Mouse (Mus musculus) liver, embryonic 11.5 days (tissue): ENCODE results near the gene Uqcrq. TPM values are rescaled to one million over a fixed set of nuclear protein-coding genes. Genes with fewer than 3 reads are reported as not detected.

ENCODE experiments used
- ATAC-seq: fragments of 200-750 bp; cut with Nextera tagmentation; replicated peaks from 2 replicates; pipeline ENCODE4 v1.8.0; 2017; ENCODE audit warnings: moderate number of reproducible peaks, mild to moderate bottlenecking, moderate TSS enrichment, moderate library complexity; ENCODE audit not compliant: low FRiP score
- DNase-seq: peaks from one replicate; pipeline ENCODE4 v3.0.0-alpha.2; 2017; ENCODE audit warnings: low spot score
- H3K27ac ChIP-seq: fragments of 300-500 bp; sonication (generic); 2 replicates; pipeline ENCODE4 v1.5.1; 2014; ENCODE audit warnings: mild to moderate bottlenecking, low read depth, low read length, control low read depth
- H3K27me3 ChIP-seq: fragments of 300-500 bp; sonication (generic); replicated peaks from 2 replicates; pipeline ENCODE4 v1.6.1; 2014; ENCODE audit warnings: low read length, mixed read lengths; ENCODE audit not compliant: control insufficient read depth, insufficient read depth
- H3K36me3 ChIP-seq: fragments of 300-500 bp; sonication (generic); 2 replicates; pipeline ENCODE4 v1.6.1; 2014; ENCODE audit warnings: mild to moderate bottlenecking, low read length, moderate library complexity, mixed read lengths; ENCODE audit not compliant: control insufficient read depth, insufficient read depth
- H3K4me1 ChIP-seq: fragments of 300-500 bp; sonication (generic); replicated peaks from 2 replicates; pipeline ENCODE4 v1.6.1; 2014; ENCODE audit warnings: low read length, mixed read lengths; ENCODE audit not compliant: control insufficient read depth, insufficient read depth
- H3K4me2 ChIP-seq: fragments of 300-500 bp; sonication (generic); 2 replicates; pipeline ENCODE4 v1.6.1; 2014; ENCODE audit warnings: mild to moderate bottlenecking, control low read depth, moderate library complexity
- H3K4me3 ChIP-seq: fragments of 300-500 bp; sonication (generic); 2 replicates; pipeline ENCODE4 v1.5.1; 2014; ENCODE audit warnings: low read depth, low read length, control low read depth
- H3K9ac ChIP-seq: fragments of 300-500 bp; sonication (generic); 2 replicates; pipeline ENCODE4 v1.6.1; 2014; ENCODE audit warnings: low read depth, low read length, control low read depth
- H3K9me3 ChIP-seq: fragments of 300-500 bp; sonication (generic); 2 replicates; pipeline ENCODE4 v1.6.1; 2016; ENCODE audit warnings: low read length, inconsistent platforms, mixed read lengths; ENCODE audit not compliant: control insufficient read depth
- WGBS: fragments of 180-500 bp; shearing (Covaris S2); extraction: QIAGEN DNeasy Blood & Tissue Kit; methylation state at CpG from one replicate; pipeline ENCODE4 v1.1.7; 2014; 5-methylcytosine and 5-hydroxymethylcytosine counted together
- polyA plus RNA-seq: library from polyadenylated mRNA; unstranded; fragments of >200 nt; fragmentation: Nextera tagmentation; extraction: Ambion mirVana; gene quantifications from 2 replicates; pipeline ENCODE4 v1.2.1, GENCODE M21; 2014

Uqcrq gene
- 746 and 848 TPM in 2 replicates for polyA plus RNA-seq

GRCm38 (mm10) chr11:53430670-53431346 lies at the start of gene Uqcrq, which contains the start of gene Gdf9:
Gene Uqcrq, minus strand, starts transcription at chr11:53430831.
Gene Gdf9, plus strand, starts transcription at chr11:53431023.
- H3K27me3 ChIP-seq: no peaks in the 10 kb centered on the region
- ATAC-seq (peak; percentile 93), DNase-seq (peak; percentile 94)
- peaks cover 30% of the 10 kb centered on the region for H3K4me1 ChIP-seq
- peak within 1 kb of the TSS; percentile 76 for H3K27ac ChIP-seq
- H3K9me3 ChIP-seq: no peaks in the 10 kb centered on the region
- H3K9ac ChIP-seq: peak within 1 kb of the TSS; percentile 77
- peak within 1 kb of the TSS; percentile 81 for H3K4me2 ChIP-seq
- H3K4me3 ChIP-seq: peak within 1 kb of the TSS; percentile 81
- H3K36me3 ChIP-seq: peaks cover 8% of the 10 kb centered on the region; the same call in 1 of the 2 replicates
- under 1% methylated on average over 44 of the region's 44 CpGs for whole genome bisulfite sequencing

DNA sequence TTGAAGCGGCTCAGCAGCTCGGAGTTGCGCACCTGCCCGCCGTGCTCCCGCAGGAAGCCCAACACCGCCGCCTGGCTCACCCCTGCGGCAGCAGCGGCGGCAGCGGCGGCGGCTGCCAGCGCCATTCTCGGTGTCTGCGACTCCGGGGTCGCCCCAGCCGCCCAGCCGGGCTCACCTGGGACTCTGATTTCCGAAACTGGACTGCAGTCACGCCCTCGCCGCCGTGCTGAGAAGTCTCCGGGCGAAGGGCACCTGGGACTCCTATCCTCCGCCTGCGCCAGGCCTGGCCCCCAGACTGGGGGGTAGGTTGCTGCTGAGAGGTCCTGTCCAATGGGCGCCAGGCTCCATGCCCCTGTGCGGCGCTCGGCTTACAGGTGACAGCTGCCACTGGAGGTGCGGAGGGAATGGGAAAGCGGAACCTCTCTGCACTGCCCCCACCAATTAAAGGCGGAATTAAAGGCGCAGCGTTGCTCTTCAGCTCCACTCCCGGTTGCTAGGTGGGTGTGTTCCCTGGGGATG lies 49.2 kb upstream of the Uqcrq start, which contains the start of the genes Gm9945 and Sowaha:
TSS of gene Gm9945 (plus strand) at position 384 of the 519 bp plus-strand sequence.
TSS of gene Sowaha (minus strand) at position 492 of the 519 bp plus-strand sequence.
- 3% methylated on average over 40 of the region's 40 CpGs for WGBS
- no peaks in the 10 kb centered on the region for H3K36me3 ChIP-seq
- peaks cover 33% of the 10 kb centered on the region for H3K4me1 ChIP-seq
- H3K9ac ChIP-seq: peak within 1 kb of the TSS; percentile 10
- peaks cover 49% of the 10 kb centered on the region for H3K27me3 ChIP-seq
- H3K27ac ChIP-seq: peak within 1 kb of the TSS; percentile 40; the same call in 1 of the 2 replicates
- peak within 1 kb of the TSS; percentile 62 for H3K4me3 ChIP-seq
- DNase-seq (peak; percentile 59), ATAC-seq (0 out of 2 replicates have a peak, but pooled peaks have one; percentile 22)
- H3K4me2 ChIP-seq: peak within 1 kb of the TSS; percentile 92
- no peaks in the 10 kb centered on the region for H3K9me3 ChIP-seq

- WGBS: 2% methylated on average over 62 of the region's 62 CpGs
- H3K36me3 ChIP-seq: no peaks in the 10 kb centered on the region
- peak overlapping the region; percentile 10 for H3K9ac ChIP-seq
- no peaks in the 10 kb centered on the region for H3K9me3 ChIP-seq
- no peak overlapping the region for H3K27ac ChIP-seq
- peak overlapping the region; percentile 92 for H3K4me2 ChIP-seq
- peaks cover 33% of the 10 kb centered on the region for H3K4me1 ChIP-seq
- no peak for ATAC-seq
- peaks cover 54% of the 10 kb centered on the region for H3K27me3 ChIP-seq
- DNase-seq: peak; percentile 56
- H3K4me3 ChIP-seq: peak overlapping the region; percentile 62
Observed at GRCm38 (mm10) chr11:53479171-53479782, 48.6 kb upstream of the Uqcrq start.

- no peak for DNase-seq
- H3K4me2 ChIP-seq: peak overlapping the region; percentile 92
- H3K9ac ChIP-seq: peak overlapping the region; percentile 10
- peaks cover 30% of the 10 kb centered on the region for H3K4me1 ChIP-seq
- no peak overlapping the region for H3K27ac ChIP-seq
- no peak for ATAC-seq
- no peaks in the 10 kb centered on the region for H3K36me3 ChIP-seq
- 6% methylated on average over 76 of the region's 79 CpGs for WGBS
- H3K4me3 ChIP-seq: peak overlapping the region; percentile 62
- no peaks in the 10 kb centered on the region for H3K9me3 ChIP-seq
- H3K27me3 ChIP-seq: peaks cover 61% of the 10 kb centered on the region
Observed at GRCm38 (mm10) chr11:53478383-53479170, 47.9 kb upstream of the Uqcrq start.

DNA sequence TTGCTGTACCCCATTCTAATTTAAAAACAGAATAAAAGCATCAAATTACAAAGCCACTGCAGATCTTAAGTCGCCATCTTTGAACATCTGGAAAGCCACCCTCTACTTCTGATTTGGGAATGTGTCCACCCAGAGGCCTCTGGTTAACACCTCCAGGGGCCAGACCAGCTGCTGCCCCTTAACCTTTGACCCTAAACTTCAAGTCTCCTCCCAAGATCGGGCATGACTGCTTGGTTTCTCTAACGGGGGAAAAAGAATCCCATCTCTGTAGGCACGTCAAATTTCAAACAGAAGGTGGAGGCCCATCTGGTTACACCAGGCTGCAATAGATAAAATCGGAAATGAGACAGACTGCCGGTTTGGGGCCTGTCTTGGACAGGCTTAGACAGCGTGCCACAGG lies 47.2 kb upstream of the Uqcrq start:
- H3K4me2 ChIP-seq: peak overlapping the region; percentile 92
- no peak for ATAC-seq

GRCm38 (mm10) chr11:53475620-53476019 lies 45.0 kb upstream of the Uqcrq start:
- Histone ChIP-seq H3K4me1 (peaks cover 20% of the 10 kb centered on the region), H3K4me2 (no peak overlapping the region), H3K9me3 (no peaks in the 10 kb centered on the region), H3K27me3 (peaks cover 87% of the 10 kb centered on the region), H3K36me3 (no peaks in the 10 kb centered on the region), H3K9ac (no peak overlapping the region), H3K27ac (no peak overlapping the region), H3K4me3 (no peak overlapping the region)
- DNase-seq: no peak
- WGBS: 39% methylated on average over 8 of the region's 8 CpGs
- ATAC-seq: no peak

More for the DNA sequence above, 47.2 kb upstream of the Uqcrq start:
- WGBS: 36% methylated on average over 7 of the region's 7 CpGs
- Histone ChIP-seq H3K27me3 (peaks cover 69% of the 10 kb centered on the region), H3K4me1 (peaks cover 26% of the 10 kb centered on the region), H3K27ac (no peak overlapping the region), H3K4me3 (no peak overlapping the region), H3K9me3 (no peaks in the 10 kb centered on the region), H3K36me3 (no peaks in the 10 kb centered on the region), H3K9ac (no peak overlapping the region)
- no peak for DNase-seq

- Histone ChIP-seq H3K4me3 (no peak overlapping the region), H3K36me3 (no peaks in the 10 kb centered on the region), H3K4me2 (no peak overlapping the region), H3K4me1 (no peaks in the 10 kb centered on the region), H3K9ac (no peak overlapping the region), H3K27me3 (peaks cover 76% of the 10 kb centered on the region), H3K9me3 (no peaks in the 10 kb centered on the region), H3K27ac (no peak overlapping the region)
- WGBS: 68% methylated on average over 3 of the region's 3 CpGs
- DNase-seq: no peak
- ATAC-seq: no peak
Observed at GRCm38 (mm10) chr11:53472709-53473108, 42.1 kb upstream of the Uqcrq start.
